Mouse (Mus musculus) limb, embryonic 11.5 days (tissue): ENCODE measurements around the gene Skap1. TPM values are rescaled to one million over a fixed set of nuclear protein-coding genes. Genes with fewer than 3 reads are reported as not detected.

Source experiments
- ATAC-seq: fragments of 200-750 bp; cut with Nextera tagmentation; 2 replicates; pipeline ENCODE4 v1.8.0; 2017; ENCODE audit warnings: low read depth; ENCODE audit not compliant: insufficient number of reproducible peaks, low FRiP score, low TSS enrichment
- DNase-seq: peaks from one replicate; pipeline ENCODE4 v3.0.0-alpha.2; 2015; ENCODE audit warnings: low spot score
- H3K27ac ChIP-seq: fragments of 300-500 bp; sonication (generic); replicated peaks from 2 replicates; pipeline ENCODE4 v1.5.1; 2014; ENCODE audit warnings: low read depth, mild to moderate bottlenecking, low read length
- H3K27me3 ChIP-seq: fragments of 300-500 bp; sonication (generic); 2 replicates; pipeline ENCODE4 v1.6.1; 2014; ENCODE audit warnings: mild to moderate bottlenecking, low read length, mixed read lengths; ENCODE audit not compliant: control insufficient read depth, insufficient read depth
- H3K36me3 ChIP-seq: fragments of 300-500 bp; sonication (generic); 2 replicates; pipeline ENCODE4 v1.6.1; 2014; ENCODE audit warnings: mild to moderate bottlenecking, low read length, moderate library complexity, mixed read lengths; ENCODE audit not compliant: control insufficient read depth, insufficient read depth
- H3K4me1 ChIP-seq: fragments of 300-500 bp; sonication (generic); 2 replicates; pipeline ENCODE4 v1.6.1; 2014; ENCODE audit warnings: low read length, mixed read lengths; ENCODE audit not compliant: control insufficient read depth, insufficient read depth
- H3K4me2 ChIP-seq: fragments of 300-500 bp; sonication (generic); 2 replicates; pipeline ENCODE4 v1.6.1; 2014; ENCODE audit warnings: low read depth, mild to moderate bottlenecking, moderate library complexity; ENCODE audit not compliant: severe bottlenecking
- H3K4me3 ChIP-seq: fragments of 300-500 bp; sonication (generic); 2 replicates; pipeline ENCODE4 v1.5.1; 2014; ENCODE audit warnings: low read depth, low read length
- H3K9ac ChIP-seq: fragments of 300-500 bp; sonication (generic); 2 replicates; pipeline ENCODE4 v1.6.1; 2014; ENCODE audit warnings: mild to moderate bottlenecking, low read length
- H3K9me3 ChIP-seq: fragments of 300-500 bp; sonication (generic); 2 replicates; pipeline ENCODE4 v1.6.1; 2016; ENCODE audit warnings: low read length; ENCODE audit not compliant: control insufficient read depth
- WGBS: fragments of 180-500 bp; shearing (Covaris S2); extraction: QIAGEN DNeasy Blood & Tissue Kit; methylation state at CpG from one replicate; pipeline ENCODE4 v1.1.7; 2014; 5-methylcytosine and 5-hydroxymethylcytosine counted together
- polyA plus RNA-seq: library from polyadenylated mRNA; unstranded; fragments of >200 nt; fragmentation: Nextera tagmentation; extraction: Ambion mirVana; gene quantifications from 2 replicates; pipeline ENCODE4 v1.2.1, GENCODE M21; 2014

The Skap1 gene
- polyA plus RNA-seq, 1 experiment from 2014 or later, result 0.27 TPM

DNA sequence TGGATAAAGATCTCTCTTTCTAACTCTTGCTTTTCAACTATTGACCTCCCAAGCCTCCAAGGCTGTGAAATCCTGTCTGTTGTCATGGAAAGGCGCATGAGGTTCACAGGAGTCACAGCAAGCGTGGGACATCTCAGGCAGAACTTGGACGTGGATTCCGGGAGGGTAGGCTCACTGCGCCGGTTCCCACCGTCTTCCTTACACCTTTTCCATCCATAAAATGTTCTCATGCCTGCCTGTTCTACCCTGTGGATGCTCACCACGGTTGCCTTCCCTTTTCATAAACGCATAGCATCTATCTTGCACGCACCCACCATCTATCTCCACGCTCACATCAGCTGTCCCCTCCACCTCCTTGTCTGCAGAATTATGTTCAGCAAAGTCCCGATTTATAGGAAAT is 276.4 kb downstream of the Skap1 start:
- WGBS, result 76% methylated on average over 12 of the region's 12 CpGs
- ATAC-seq (no peak), DNase-seq (no peak)
- peaks cover 20% of the 10 kb centered on the region for H3K27me3 ChIP-seq
- no peak overlapping the region for H3K9ac ChIP-seq
- H3K4me3 ChIP-seq, result no peak overlapping the region
- H3K4me2 ChIP-seq, result no peak overlapping the region
- no peaks in the 10 kb centered on the region for H3K9me3 ChIP-seq
- no peak overlapping the region for H3K27ac ChIP-seq
- H3K4me1 ChIP-seq, result peaks cover 8% of the 10 kb centered on the region; the same call in 1 of the 2 replicates
- no peaks in the 10 kb centered on the region for H3K36me3 ChIP-seq

DNA sequence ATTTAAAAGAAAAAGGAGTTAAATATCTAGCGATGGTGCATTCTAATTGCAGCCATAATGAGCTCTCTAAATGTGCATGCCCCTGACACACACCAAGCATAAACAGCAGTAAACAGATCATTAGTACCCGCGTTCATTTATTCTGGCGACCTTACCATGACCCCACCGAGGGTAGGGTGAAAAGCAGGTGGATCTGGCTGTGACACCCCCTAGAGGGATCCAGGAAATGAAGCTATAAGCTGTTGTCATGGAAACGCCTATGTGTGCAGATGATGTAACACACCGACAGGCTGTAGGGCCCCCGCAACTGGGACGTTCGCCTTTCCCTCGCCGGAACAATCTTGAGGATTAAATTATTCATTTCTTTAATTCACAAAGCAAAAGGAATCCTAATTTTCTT is 277.6 kb downstream of the Skap1 start:
- peaks cover 8% of the 10 kb centered on the region; the same call in 1 of the 2 replicates for H3K4me1 ChIP-seq
- DNase-seq (no peak), ATAC-seq (no peak)
- peaks cover 12% of the 10 kb centered on the region for H3K27me3 ChIP-seq
- no peaks in the 10 kb centered on the region for H3K36me3 ChIP-seq
- no peak overlapping the region for H3K4me2 ChIP-seq
- H3K9ac ChIP-seq, result no peak overlapping the region
- no peaks in the 10 kb centered on the region for H3K9me3 ChIP-seq
- no peak overlapping the region for H3K4me3 ChIP-seq
- WGBS, result 16% methylated on average over 12 of the region's 12 CpGs
- H3K27ac ChIP-seq, result no peak overlapping the region

DNA sequence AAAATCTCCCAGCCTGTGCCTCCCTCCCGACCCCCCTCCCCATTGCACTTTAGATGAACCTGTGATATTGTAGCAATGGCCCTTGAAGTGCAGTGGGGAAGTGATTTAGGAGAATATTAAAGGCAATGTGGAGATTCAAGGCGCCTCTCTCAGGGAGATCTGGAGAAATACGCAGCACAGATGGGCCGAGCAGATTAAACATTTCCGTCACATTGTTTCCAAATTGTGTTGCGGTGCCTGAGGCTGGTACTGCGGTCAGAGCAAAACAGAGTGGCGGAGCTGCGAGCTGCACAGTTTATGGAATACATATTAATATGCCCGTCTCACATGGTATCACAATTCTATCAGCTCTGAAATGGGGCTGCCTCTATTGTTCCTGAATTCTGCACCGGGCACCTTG is 278.6 kb downstream of the Skap1 start:
- no peaks in the 10 kb centered on the region for H3K9me3 ChIP-seq
- peaks cover 8% of the 10 kb centered on the region; the same call in 1 of the 2 replicates for H3K4me1 ChIP-seq
- no peak for ATAC-seq
- no peak overlapping the region for H3K4me2 ChIP-seq
- no peak for DNase-seq
- no peaks in the 10 kb centered on the region for H3K36me3 ChIP-seq
- peaks cover 5% of the 10 kb centered on the region; the same call in 1 of the 2 replicates for H3K27me3 ChIP-seq
- H3K27ac ChIP-seq, result no peak overlapping the region
- no peak overlapping the region for H3K4me3 ChIP-seq
- 69% methylated on average over 11 of the region's 11 CpGs for WGBS
- no peak overlapping the region for H3K9ac ChIP-seq

DNA sequence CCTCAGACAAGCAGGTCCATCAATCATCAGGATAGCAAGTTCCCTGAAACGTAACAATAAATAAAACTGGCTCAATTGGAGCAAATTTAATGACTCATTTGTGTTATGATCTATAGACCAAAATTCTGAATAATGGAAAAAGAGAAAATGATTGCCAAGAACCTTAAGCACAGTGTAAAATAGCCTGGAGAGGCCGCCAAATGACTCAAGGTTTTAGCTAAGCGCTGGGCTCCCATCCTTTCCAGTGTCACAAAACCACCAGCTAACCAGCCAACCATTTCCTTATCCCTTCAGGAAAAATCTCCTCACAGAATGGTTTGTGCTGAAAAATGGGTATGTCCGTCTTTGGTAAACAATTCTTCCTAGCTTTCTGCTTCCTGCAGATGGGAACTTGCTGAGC is 279.5 kb downstream of the Skap1 start:
- DNase-seq, result no peak
- no peak for ATAC-seq
- Histone ChIP-seq H3K4me1 (peaks cover 8% of the 10 kb centered on the region; the same call in 1 of the 2 replicates), H3K36me3 (no peaks in the 10 kb centered on the region), H3K27me3 (peaks cover 3% of the 10 kb centered on the region; the same call in 1 of the 2 replicates), H3K9ac (no peak overlapping the region), H3K9me3 (no peaks in the 10 kb centered on the region), H3K4me3 (no peak overlapping the region), H3K27ac (no peak overlapping the region), H3K4me2 (no peak overlapping the region)
- 81% methylated on average over 4 of the region's 4 CpGs for WGBS

DNA sequence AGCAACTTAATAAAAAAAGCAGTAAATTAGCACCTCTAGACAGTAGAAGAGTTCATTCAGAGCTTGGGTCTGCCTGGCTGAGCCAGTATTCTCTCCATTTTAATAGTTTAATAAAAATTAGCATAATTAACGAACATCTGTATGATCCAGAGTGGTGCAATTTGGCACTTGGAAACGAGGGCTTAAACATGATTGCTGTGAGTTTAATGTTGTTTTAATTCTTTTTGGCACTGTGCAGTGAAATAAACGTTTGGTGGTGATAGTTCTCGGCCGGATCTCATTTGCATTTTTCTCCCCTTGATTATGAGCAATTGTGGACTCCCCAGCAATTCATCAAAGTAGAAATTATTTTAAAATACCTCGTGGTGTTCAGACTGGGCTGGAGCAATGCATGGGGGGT is 282.3 kb downstream of the Skap1 start:
- H3K9me3 ChIP-seq, result no peaks in the 10 kb centered on the region
- no peak for DNase-seq
- peaks cover 8% of the 10 kb centered on the region; the same call in 1 of the 2 replicates for H3K4me1 ChIP-seq
- H3K4me2 ChIP-seq, result no peak overlapping the region
- no peak for ATAC-seq
- no peak overlapping the region for H3K9ac ChIP-seq
- no peak overlapping the region for H3K27ac ChIP-seq
- 71% methylated on average over 6 of the region's 6 CpGs for WGBS
- H3K27me3 ChIP-seq, result no peaks in the 10 kb centered on the region
- no peak overlapping the region for H3K4me3 ChIP-seq
- H3K36me3 ChIP-seq, result no peaks in the 10 kb centered on the region

DNA sequence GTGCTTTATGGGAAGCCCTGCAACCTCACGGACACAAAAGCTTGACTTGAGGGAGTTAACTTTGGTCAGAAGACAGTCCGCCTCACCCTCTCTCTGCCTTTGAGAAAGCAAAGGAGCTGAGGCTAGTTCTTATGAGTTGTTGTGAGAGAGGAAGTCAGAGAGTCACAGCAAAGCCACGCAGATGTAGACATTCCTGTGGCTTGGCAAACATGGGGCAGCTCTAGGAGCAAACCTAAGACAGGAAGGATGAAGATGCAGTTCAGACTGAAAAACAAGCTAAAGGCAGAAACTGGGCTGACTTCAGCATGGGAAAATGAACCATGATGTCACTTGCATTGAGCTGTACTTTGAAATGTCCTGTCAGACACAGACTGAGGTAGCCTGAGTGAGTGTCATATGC is 283.2 kb downstream of the Skap1 start:
- ATAC-seq (no peak), DNase-seq (no peak)
- H3K4me2 ChIP-seq, result no peak overlapping the region
- no peak overlapping the region for H3K9ac ChIP-seq
- no peaks in the 10 kb centered on the region for H3K27me3 ChIP-seq
- H3K27ac ChIP-seq, result no peak overlapping the region
- no peak overlapping the region for H3K4me3 ChIP-seq
- H3K4me1 ChIP-seq, result peaks cover under 1% of the 10 kb centered on the region; the same call in 1 of the 2 replicates
- H3K9me3 ChIP-seq, result no peaks in the 10 kb centered on the region
- whole genome bisulfite sequencing, result 57% methylated on average over 3 of the region's 3 CpGs
- no peaks in the 10 kb centered on the region for H3K36me3 ChIP-seq

DNA sequence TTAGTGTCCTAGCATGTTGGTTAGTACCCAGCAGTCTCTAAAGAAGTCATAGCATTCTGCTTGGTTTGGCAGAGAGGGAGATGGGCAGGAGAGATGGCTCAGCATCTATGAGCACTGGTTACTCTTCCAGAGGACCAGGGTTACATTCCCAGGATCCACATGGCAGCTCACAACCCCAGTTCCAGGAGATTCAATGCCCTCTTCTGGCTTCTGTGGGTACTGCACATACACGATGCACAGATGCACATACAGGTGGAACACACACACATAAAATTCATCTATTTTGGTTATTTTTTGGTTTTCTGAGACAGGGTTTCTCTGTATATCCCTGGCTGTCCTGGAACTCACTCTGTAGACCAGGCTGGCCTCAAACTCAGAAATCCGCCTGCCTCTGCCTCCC is 290.9 kb downstream of the Skap1 start:
- Histone ChIP-seq H3K4me3 (no peak overlapping the region), H3K27ac (no peak overlapping the region), H3K9me3 (no peaks in the 10 kb centered on the region), H3K9ac (no peak overlapping the region), H3K36me3 (no peaks in the 10 kb centered on the region), H3K4me1 (no peaks in the 10 kb centered on the region), H3K4me2 (no peak overlapping the region), H3K27me3 (no peaks in the 10 kb centered on the region)
- WGBS, result 98% methylated on average over 2 of the region's 2 CpGs
- DNase-seq, result no peak
- ATAC-seq, result no peak

DNA sequence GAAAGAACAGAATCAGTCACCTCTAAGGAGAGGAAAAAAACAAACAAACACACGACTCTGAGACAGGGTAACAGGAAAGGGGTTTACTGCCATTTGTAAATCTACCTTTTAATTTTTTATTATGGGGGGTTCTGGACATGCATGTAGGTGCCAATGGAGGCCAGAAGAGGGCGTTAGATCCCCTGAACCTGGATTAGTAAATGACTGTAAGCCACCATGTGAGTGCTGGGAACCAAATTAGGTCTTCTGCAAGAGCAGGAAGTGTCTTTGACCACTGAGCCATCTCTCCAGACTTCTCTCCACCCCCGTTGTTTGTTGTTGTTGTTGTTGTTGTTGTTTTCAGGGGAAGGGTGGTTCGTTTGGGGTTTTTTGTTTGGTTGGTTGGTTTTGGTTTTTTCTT is 293.0 kb downstream of the Skap1 start:
- H3K27ac ChIP-seq, result no peak overlapping the region
- ATAC-seq, result no peak
- DNase-seq, result no peak
- WGBS, result 54% methylated on average over 4 of the region's 4 CpGs
- H3K27me3 ChIP-seq, result no peaks in the 10 kb centered on the region
- H3K4me3 ChIP-seq, result no peak overlapping the region
- no peaks in the 10 kb centered on the region for H3K9me3 ChIP-seq
- H3K4me2 ChIP-seq, result no peak overlapping the region
- H3K9ac ChIP-seq, result no peak overlapping the region
- H3K4me1 ChIP-seq, result no peaks in the 10 kb centered on the region
- no peaks in the 10 kb centered on the region for H3K36me3 ChIP-seq

DNA sequence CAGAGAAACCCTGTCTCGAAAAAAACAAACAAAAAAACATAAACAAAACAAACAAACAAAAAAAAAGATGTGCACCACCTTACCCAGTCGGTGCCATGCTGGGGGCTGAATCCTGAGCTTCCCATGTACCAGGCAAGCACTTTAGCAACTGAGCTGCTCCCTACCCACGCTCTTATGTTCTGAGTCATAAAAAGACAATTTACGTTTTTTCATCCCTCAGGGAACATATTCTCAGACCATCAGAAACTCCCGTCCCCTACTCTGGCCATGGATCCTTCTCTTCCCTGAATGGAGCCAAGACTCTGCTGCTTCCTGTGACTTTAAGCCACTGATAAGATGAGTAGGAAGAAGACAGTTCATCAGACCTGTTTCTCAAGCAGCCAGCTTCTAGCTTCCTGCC is 294.0 kb downstream of the Skap1 start:
- WGBS, result 76% methylated on average over 5 of the region's 5 CpGs
- no peaks in the 10 kb centered on the region for H3K27me3 ChIP-seq
- H3K9me3 ChIP-seq, result no peaks in the 10 kb centered on the region
- DNase-seq (no peak), ATAC-seq (no peak)
- no peak overlapping the region for H3K27ac ChIP-seq
- H3K36me3 ChIP-seq, result no peaks in the 10 kb centered on the region
- no peak overlapping the region for H3K9ac ChIP-seq
- H3K4me2 ChIP-seq, result no peak overlapping the region
- H3K4me3 ChIP-seq, result no peak overlapping the region
- H3K4me1 ChIP-seq, result no peaks in the 10 kb centered on the region
